Mouse (Mus musculus) cerebellum, adult 9-10 months (tissue): ENCODE measurements around the gene Zfp974.
"Not testable (repeated sequence)": the region's sequence is repeated elsewhere in the genome, so short reads cannot be mapped to it uniquely, and the experiment has no call there.

Experiments used
- DNase-seq: peaks from one replicate; pipeline ENCODE4 v3.0.0; 2022

The Zfp974 gene

GRCm38 (mm10) chr7:27928818-27929695 is at the start of gene Zfp974:
Gene Zfp974, minus strand, starts transcription at chr7:27929460.
- DNase-seq: peak; percentile 57

DNA sequence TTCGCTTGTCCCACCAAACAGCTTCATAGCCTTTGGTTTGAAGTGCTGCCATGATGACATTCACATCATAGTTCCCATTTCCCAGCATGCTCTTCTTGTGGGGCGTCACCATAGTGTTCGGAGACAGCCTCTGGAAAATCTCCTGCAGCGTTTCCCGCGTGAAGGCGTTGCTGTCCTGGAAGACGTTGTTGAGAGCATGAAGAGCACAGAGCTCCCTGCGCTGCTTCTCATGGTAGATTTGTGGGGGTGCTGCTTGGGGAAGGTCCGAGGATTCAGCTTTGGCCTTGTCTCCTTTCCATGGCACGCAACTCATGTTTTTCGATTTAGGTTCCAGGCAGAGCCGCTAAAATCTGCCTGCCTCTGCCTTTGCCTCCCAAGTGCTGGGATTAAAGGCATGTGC is 20.2 kb upstream of the Zfp974 start:
- not testable (repeated sequence) for DNase-seq

DNA sequence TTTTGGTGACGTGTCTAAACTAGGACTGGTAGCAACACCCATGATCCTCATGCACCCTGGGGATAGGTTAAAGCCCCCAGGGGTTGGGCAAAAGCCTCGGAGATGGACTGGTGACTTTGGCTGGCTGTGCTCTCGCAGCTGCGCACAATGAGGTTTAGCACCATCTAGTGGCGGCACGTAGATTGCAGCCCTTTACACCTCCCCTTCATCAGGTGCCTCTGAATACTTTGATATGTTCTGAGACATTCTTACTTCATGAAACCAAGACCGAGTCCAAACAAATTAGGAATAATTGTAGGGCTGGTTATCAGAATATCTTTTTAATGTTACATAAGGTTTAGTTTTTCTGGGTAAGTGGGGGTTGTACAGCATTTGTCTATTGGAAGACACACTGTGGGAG is 12.6 kb upstream of the Zfp974 start:
- not testable (repeated sequence) for DNase-seq

DNA sequence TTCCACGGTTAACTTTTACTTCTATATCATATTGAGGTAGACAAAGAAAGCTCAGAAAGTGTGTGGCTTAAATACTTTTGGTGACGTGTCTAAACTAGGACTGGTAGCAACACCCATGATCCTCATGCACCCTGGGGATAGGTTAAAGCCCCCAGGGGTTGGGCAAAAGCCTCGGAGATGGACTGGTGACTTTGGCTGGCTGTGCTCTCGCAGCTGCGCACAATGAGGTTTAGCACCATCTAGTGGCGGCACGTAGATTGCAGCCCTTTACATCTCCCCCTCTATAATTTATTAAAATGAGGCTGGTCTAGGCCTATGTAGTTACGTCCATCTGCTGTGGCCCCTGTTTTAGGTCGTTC is 4.5 kb upstream of the Zfp974 start:
- DNase-seq: not testable (repeated sequence)

DNA sequence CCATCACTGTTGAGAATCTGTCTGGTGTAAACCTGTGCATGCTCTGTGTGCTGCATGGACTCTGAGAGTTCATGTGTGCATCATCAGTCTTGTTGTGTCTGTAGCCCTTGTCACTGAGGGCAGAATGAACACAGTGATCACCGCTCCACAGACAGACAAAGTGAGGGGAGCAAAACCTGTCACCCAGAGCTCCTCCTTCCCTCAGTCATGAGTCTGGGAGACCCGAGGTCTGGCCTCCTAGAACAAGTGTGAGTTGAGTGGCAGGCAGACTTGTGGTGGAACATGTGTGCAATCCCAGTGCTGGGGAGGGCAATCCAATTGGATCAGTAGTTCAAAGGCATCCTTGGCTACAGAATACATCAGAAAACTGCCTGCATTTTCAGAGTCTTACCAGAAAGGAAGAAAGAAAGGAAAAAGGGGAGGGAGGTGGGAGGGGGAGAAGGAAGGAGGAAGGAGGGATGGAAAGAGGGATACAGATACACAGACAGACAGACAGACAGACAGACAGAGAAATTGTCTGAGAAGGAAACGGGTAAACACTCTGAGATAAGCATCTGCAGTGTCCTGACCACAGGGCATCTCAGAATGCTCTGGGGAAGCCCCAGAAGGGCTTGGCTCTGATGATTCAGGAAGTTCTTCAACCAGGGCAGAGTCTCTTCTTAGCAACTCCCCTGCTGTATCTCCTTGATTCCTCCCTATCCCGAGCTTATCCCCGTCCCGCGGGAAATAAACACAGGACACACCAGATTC is 4.0 kb upstream of the Zfp974 start:
- DNase-seq: no peak

DNA sequence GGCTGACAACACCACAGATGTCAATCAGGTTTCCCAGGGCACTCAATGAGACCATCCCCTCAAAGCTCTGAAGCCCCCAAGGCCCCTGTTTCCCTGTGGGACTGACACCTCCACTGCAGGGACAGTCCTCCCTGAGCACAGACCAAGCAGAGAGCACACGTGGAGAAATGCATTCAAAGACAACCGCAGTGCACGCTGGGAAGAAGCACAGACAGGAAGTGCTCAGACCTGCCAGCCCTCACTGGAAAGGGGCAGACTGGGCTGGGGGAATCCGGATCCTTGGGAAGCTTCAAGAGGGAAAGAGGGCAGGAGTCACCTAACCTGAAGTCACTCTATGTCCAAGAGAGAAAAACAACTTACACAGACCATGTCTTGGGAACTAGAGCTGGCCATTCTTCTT is 2.2 kb downstream of the Zfp974 start:
- DNase-seq: not testable (repeated sequence)

GRCm38 (mm10) chr7:27910952-27911351 is 18.3 kb downstream of the Zfp974 start:
- not testable (repeated sequence) for DNase-seq

DNA sequence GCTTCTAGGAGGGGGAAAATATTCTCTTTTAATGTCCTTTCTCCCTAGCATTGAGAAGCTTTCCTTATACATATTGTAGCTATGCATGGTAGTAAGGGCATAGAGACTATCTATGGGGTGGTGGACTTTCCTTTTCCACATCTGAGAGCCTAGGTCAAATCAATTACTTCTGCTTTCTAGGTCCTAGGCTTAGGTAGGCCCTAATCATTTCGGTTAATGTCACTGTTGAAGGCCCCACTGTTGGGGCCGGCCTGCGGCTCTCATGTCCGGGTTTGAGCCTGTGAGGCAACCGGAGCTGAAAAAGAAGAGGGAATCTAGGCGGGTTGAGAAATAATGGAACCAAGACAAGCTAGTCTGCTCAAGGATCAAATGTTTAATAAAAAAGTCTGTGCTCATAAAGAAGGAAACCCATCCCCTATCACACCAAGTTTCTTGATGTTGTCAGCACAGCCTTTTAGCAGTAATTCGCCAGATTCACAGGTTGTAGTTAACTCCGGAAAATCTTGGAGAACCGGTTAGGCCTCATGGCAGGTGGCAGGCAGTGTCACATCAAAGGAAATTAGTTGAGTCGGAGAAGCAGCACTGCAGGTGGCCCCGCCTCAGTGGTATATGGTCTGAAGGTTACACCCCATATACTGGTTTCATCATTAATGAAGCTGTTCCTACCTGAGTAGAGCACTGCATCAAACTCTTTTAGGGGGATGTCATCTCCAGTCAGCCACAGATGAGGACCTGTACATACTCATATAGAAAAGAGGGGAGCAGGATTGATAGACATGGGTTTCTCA is 24.0 kb downstream of the Zfp974 start:
- no peak for DNase-seq

DNA sequence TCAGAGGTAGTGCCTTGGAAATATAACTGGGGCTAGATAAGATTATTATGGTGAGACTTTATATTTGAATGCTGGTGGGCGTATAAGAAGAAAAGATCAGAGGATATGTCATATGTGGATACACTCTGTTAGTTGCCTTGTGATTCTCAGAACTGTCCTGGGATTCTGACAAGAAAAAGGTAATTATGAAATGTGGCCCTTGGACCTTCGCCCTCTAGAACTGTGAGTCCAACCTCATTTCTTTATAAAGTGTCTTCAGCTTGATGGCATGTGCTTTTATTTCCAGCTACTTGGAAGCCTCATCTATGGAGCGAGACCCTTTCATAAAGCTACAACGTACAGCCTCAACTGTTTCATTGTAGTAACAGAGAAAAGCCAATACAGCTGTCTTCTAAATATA is 28.7 kb downstream of the Zfp974 start:
- DNase-seq: no peak

DNA sequence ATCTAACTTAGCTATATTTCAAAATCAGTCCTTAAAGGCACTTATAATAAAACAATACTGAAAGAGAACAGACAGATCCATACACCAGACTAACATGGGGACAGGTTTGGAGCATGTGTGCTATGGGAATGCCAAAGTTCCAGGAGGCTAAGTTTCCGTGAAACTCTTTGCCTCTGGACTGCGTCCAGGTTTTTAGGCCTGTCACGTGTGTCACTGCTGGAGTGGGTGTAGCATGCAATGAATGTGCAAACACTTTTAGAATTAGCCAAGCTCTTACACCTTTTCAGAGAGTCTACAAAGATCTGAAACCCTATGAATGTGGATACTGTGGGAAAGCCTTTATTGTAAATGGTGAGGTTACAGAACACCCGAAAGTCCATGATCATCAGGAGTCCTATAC is 47.5 kb downstream of the Zfp974 start:
- no peak for DNase-seq

DNA sequence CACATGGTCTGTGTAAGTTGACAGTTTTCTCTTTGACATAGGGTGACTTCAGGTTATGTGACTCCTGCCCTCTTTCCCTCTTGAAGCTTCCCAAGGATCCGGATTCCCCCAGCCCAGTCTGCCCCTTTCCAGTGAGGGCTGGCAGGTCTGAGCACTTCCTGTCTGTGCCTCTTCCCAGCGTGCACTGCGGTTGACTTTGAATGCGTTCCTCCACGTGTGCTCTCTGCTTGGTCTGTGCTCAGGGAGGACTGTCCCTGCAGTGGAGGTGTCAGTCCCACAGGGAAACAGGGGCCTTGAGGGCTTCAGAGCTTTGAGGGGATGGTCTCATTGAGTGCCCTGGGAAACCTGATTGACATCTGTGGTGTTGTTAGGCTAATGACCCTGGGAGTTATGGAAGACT is 66.7 kb downstream of the Zfp974 start:
- DNase-seq: not testable (repeated sequence)

DNA sequence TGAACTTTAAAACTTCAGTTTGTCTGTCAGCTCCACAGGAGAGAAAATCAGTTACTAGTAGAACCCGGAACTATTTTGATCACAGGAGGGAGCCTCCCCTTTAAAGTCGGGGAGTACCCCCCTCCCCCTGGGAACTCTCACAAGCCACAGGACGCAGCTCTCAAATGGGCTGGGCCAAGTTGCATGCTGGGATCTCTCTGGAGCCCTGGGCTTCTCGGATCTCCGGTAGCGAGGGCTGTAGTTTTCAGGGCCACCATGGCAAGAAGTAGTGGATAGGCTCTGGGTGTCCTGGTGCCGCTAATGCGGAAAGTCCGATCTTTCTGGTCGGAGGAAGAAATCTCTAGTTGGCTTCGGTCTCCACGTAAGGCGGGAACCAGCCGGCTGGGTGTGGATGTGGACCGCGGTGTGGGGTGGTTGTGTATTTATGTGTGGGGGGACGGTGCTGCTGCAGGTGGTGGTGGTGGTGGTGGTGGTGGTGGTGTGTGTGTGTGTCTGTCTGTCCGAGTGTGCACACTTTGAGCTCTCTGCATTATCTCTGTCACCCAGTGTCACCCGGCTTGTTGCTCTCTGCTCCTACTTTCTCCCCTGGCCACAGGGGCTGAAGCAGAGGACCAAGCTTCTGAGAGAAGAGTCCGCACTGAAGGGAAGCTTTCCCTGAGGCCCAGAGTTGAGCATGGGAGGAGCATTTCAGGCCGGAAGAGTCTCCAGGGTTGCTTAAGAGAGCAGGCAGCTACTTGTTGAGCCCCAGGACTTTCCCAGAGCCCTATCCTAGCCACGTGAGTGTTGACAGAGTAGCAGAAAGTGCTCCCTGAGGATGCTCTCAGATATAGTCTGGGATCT is 68.6 kb downstream of the Zfp974 start:
- peak; percentile 18 for DNase-seq

- no peak for DNase-seq
Observed at GRCm38 (mm10) chr7:27859301-27860251, 69.7 kb downstream of the Zfp974 start.
